Mouse (Mus musculus): ENCODE results near the gene Angptl7.
A peak's percentile ranks its signal among the peaks of the same experiment; 100 is the strongest.

Angptl7 gene

DNA sequence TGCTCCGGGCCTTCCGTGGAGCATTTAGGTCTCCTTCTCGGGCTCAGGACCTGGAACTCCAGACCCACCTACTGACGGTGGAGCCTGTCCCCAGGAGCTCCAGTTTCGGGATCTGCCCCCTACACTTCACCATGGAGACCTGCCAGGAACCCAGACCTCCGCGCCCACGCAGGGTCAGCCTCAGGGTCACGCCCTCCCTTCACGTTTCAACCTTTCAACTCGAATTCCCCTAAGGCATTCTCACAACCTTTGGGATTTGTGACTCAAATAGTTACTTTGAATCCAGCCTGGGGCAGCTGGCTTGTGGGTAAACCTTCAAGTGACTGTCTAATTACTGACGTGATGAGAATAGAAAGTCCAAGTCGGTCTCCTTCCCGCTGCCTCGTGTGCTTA lies 51.4 kb downstream of the Angptl7 start:
- DNase-seq (ENCODE audit: low spot score): peak; percentile 48

DNA sequence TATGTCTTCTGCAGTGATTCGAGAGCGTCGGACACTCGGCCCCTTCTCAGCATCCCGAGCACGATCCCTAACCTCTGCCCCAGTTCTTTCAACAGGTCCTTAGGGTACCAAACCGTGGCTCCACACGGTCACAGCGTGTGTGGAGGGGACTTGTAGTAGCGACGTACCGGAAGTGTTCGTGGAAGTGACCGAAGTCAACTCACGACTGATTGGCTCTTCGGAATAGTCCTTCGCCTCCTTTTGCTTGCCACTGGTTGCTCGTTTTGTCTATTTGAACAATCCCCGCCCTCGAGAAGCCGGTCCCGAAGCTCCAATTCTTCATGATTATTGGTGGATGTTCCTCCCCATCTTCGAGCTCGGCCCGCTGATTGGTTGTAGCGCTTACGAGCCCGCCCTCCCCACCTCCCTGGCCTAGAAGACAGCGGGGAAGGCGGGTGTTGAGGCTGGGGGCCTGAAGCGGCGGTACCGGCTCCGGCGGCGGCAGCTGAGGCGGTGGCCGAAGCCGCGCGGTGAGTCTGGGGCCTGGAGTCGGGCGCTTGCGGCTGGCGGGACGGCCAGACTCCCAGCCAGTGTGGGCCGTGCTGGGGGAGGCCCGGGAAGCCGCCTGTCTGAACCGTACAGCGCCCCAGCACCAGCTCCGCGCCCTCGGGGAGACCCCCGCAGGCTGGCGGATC lies 51.9 kb downstream of the Angptl7 start, which contains the start of gene Mtor:
Gene Mtor, plus strand, starts transcription at position 433 of the 674 bp plus-strand sequence.
- DNase-seq (ENCODE audit: low spot score): peak; percentile 96
